Mouse (Mus musculus) spleen, adult 2 months (tissue): ENCODE measurements around the gene Klhl40. TPM values are rescaled to one million over a fixed set of nuclear protein-coding genes. Genes with fewer than 3 reads are reported as not detected.

Experiments
- DNase-seq, 2 experiments: peaks; one replicate each; pipeline versions ENCODE4 v3.0.0 to v3.0.0-alpha.2; 2012 to 2021; ENCODE audit warnings: low spot score in 2 of 2, low read depth in 1 of 2
- H3K27ac ChIP-seq: fragments of 200-500 bp; 2 replicates; pipeline ENCODE4 v1.5.1; 2012; ENCODE audit warnings: low read length, inconsistent platforms; ENCODE audit not compliant: insufficient read depth
- H3K27me3 ChIP-seq: fragments of 200-500 bp; 2 replicates; pipeline ENCODE4 v1.6.1; 2012; ENCODE audit warnings: mild to moderate bottlenecking, moderate library complexity, low read length, inconsistent platforms; ENCODE audit not compliant: control insufficient read depth, insufficient read depth
- H3K36me3 ChIP-seq: fragments of 200-500 bp; 2 replicates; pipeline ENCODE4 v1.6.1; 2012; ENCODE audit warnings: mild to moderate bottlenecking, low read length, inconsistent platforms; ENCODE audit not compliant: control insufficient read depth, insufficient read depth
- H3K4me1 ChIP-seq: fragments of 200-500 bp; 2 replicates; pipeline ENCODE4 v1.6.1; 2011; ENCODE audit warnings: inconsistent platforms; ENCODE audit not compliant: control insufficient read depth, insufficient read depth, insufficient read length
- H3K4me3 ChIP-seq: fragments of 200-500 bp; 2 replicates; pipeline ENCODE4 v1.5.1; 2011; ENCODE audit warnings: mild to moderate bottlenecking, inconsistent platforms; ENCODE audit not compliant: insufficient read depth, insufficient read length; ENCODE audit errors: extremely low read depth
- CTCF ChIP-seq: fragments of 200-500 bp; IDR thresholded peaks from 2 replicates; pipeline ENCODE4 v1.5.1; 2011; ENCODE audit warnings: mild to moderate bottlenecking, inconsistent platforms; ENCODE audit not compliant: insufficient read depth, insufficient read length, insufficient replicate concordance; ENCODE audit errors: extremely low read depth
- POLR2A ChIP-seq: fragments of 200-500 bp; IDR thresholded peaks from 2 replicates; pipeline ENCODE4 v1.6.1; 2011; ENCODE audit warnings: low read depth, low read length, inconsistent platforms
- WGBS: fragments of 180-500 bp; shearing (Covaris S2); methylation state at CpG from one replicate; pipeline ENCODE4 v1.1.7; 2018; 5-methylcytosine and 5-hydroxymethylcytosine counted together
- polyA plus RNA-seq: library from polyadenylated mRNA; depleted of rRNA; stranded (reverse); fragments of >200 nt; gene quantifications from 2 replicates; pipeline ENCODE4 v1.2.3, GENCODE M21; 2012

Gene Klhl40
- polyA plus RNA-seq, 1 experiment = not detected

DNA sequence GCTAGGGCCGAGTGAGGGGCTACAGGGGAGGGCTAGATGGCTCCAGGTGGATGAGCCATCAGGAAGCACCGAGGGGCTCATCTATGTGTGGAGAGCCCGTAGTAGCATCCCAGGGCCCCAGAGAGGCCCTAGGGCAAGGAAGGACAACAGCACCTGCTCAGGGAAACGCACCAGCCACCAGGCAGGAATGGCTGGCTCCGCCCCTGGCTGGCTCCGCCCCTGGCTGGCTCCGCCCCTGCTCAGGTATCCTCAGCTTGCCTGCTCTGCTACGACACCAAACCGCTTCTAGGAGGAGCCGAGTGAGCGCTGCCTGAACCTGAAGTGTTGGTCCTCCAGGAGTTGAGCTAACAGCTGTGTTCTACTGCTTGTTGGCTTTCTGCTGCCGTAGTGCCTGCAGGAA is 20.3 kb downstream of the Klhl40 start:
- Histone ChIP-seq H3K4me1 (no peaks in the 10 kb centered on the region), H3K27ac (no peak overlapping the region), H3K27me3 (no peaks in the 10 kb centered on the region), H3K36me3 (no peaks in the 10 kb centered on the region), H3K4me3 (no peak overlapping the region)
- WGBS = 39% methylated on average over 12 of the region's 12 CpGs
- no peak for DNase-seq
- TF ChIP-seq POLR2A = no peak
- no peak for TF ChIP-seq CTCF

DNA sequence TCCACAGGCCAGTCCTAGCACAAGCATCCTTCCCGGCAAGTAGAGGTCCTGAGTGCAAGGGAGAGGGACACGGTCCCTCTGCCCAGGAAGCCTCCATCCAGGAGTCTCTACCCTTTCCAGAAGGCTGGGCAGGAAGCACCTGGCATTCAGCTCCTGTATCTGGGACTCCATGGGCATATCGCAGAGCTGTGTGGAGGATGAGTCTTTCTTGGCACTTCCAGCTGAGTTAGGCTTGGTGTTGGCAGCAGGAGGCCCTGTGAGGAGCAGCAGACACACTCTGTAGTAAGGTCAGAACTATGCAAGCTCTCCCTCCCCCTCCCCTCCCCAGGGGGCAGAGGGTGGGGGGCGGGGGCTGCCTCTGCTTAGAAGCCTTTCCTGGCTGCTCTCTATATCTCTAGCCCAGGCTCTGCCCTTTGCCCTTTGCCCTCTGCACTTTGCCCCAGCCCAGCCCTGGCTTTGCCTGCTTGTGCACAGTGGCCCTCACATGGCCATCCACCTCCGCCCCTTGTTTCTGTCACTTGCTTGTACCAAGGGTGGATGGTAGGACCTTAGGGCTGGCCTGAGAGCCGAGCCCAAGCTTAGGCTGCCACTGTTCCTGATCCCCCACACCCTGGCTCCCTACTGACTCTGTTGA is 21.6 kb downstream of the Klhl40 start:
- no peaks in the 10 kb centered on the region for H3K27me3 ChIP-seq
- no peaks in the 10 kb centered on the region for H3K36me3 ChIP-seq
- no peak for DNase-seq
- H3K4me1 ChIP-seq = no peaks in the 10 kb centered on the region
- TF ChIP-seq POLR2A (no peak), CTCF (no peak)
- H3K4me3 ChIP-seq = no peak overlapping the region
- WGBS = 72% methylated on average over 6 of the region's 6 CpGs
- no peak overlapping the region for H3K27ac ChIP-seq

DNA sequence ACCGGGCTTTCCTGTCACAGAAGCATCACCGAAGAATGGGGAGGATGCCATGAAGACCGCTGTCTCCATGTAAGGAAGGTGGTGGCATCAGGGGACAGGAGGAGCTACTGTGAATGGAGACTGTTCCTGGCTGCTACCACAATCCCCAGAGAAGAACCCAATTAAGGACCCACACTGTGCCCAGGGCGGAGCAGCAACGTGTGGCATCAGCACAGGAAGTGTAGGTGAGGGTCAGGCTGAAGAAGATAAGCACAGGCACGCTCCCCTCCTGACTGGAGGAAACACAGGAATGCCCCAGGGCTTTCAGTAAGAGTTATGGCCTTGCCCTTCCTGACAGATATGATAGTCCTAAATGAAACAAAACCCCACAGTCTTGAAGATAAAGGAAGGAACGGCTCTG is 25.3 kb downstream of the Klhl40 start:
- WGBS = 48% methylated on average over 7 of the region's 7 CpGs
- no peak for DNase-seq
- Histone ChIP-seq H3K27ac (no peak overlapping the region), H3K4me1 (no peaks in the 10 kb centered on the region), H3K4me3 (no peak overlapping the region), H3K36me3 (no peaks in the 10 kb centered on the region), H3K27me3 (no peaks in the 10 kb centered on the region)
- TF ChIP-seq POLR2A (no peak), CTCF (no peak)

DNA sequence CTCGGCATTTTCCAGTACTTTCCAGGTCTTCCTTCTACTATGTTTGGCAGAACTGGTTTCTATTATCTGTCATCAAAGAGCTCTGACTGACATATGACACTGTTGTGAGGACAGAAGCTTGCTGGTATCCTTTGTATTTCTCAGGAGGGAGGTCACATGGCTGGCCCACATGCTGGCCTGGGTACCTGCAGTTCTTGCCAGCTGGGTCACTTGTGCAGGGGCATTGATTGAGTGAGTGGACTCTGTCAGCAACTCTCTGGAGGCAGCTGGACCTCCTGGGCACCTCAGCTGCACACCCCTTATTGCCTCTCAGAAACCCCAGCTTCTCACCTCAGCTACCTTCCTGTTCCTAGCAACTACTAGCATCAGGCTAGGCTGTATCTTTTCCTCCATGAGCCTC is 30.1 kb downstream of the Klhl40 start:
- Histone ChIP-seq H3K4me3 (no peak overlapping the region), H3K27me3 (no peaks in the 10 kb centered on the region), H3K4me1 (no peaks in the 10 kb centered on the region), H3K36me3 (no peaks in the 10 kb centered on the region), H3K27ac (no peak overlapping the region)
- 96% methylated on average over 1 of the region's 1 CpGs for WGBS
- TF ChIP-seq CTCF = no peak
- TF ChIP-seq POLR2A = no peak
- no peak for DNase-seq

DNA sequence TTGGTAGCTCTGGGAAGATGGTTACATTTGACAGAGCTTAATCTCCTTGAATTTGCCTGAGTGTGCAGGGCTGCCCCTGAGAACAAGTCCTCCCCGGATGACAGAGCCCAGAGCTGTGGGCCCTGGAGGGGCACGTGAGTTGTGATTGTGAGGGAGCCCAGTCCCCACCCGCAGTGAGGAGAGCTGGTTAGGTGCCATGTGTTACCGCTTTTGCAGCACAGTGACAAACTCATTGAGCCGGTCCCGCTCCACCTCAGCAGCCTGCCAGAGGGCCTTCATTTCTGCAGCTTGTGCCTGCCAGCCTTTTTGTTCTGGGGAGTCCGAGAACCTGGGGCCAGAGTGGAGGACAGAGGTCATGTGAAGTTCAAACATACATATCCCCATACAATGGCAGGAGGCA is 30.5 kb downstream of the Klhl40 start:
- no peak for TF ChIP-seq CTCF
- TF ChIP-seq POLR2A = no peak
- H3K27ac ChIP-seq = no peak overlapping the region
- no peak overlapping the region for H3K4me3 ChIP-seq
- H3K27me3 ChIP-seq = no peaks in the 10 kb centered on the region
- H3K4me1 ChIP-seq = no peaks in the 10 kb centered on the region
- H3K36me3 ChIP-seq = no peaks in the 10 kb centered on the region
- DNase-seq = no peak
- WGBS = 85% methylated on average over 7 of the region's 7 CpGs

DNA sequence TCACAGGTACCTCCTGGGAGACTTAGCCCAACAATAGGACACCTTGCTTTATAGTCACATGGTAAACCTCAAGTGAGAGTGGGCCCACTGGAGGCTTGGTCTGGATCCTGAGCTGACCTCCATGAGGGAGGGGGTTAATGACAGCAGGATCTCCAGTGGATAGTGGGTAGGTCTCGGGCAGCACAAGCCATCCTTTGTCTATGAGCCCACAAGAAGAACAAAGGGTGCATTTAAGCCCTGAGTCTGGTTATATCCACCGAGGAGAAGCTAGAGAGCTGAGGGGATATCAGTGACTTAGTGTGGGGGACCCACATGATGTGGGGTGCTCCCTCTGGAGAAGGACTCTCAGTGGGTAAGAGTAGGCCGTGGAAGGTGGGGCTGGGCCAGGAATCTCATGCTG is 31.1 kb downstream of the Klhl40 start:
- no peak for TF ChIP-seq POLR2A
- no peak for TF ChIP-seq CTCF
- Histone ChIP-seq H3K4me1 (no peaks in the 10 kb centered on the region), H3K27me3 (no peaks in the 10 kb centered on the region), H3K4me3 (no peak overlapping the region), H3K36me3 (no peaks in the 10 kb centered on the region), H3K27ac (no peak overlapping the region)
- no peak for DNase-seq
- WGBS = 81% methylated on average over 3 of the region's 3 CpGs

DNA sequence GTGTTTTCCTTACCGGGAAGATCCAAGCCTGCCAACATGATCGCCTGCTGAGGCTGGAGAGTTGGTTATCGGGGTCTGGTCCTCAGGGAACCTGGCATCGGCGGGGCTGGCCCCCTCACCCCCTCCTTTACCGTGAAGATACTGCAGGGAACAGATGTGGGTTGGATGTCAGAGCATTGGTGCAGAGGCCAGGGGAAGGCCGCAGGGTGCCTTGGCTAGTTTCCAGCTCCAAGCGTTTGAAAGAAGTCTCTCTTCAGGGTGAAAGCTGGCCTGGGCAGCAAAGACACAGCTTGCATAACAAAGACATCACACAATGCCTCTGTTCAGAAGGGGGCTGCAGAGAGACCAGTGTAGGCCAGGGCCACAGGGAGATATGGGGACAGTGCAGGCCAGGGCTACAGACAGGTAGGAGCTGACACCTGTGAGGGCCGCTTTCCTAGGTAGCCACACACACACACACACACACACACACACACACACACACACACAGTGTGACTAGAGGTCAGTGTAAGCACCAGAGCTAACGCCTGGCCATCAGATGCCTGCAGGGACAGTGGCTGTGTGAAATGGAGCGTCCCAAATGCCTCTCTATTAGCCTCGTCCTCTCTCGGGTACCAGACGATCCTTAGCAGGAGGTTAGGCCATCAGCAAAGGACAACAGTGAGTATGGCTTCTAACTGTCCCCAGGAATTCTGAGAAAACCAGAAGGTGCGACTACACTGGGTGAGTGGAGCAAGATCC is 32.8 kb downstream of the Klhl40 start:
- DNase-seq = no peak
- 76% methylated on average over 15 of the region's 15 CpGs for WGBS
- no peaks in the 10 kb centered on the region for H3K27me3 ChIP-seq
- no peaks in the 10 kb centered on the region for H3K36me3 ChIP-seq
- no peak overlapping the region for H3K27ac ChIP-seq
- H3K4me1 ChIP-seq = no peaks in the 10 kb centered on the region
- H3K4me3 ChIP-seq = no peak overlapping the region
- no peak for TF ChIP-seq CTCF
- TF ChIP-seq POLR2A = no peak
